Mouse (Mus musculus): ENCODE data around the gene Gale. TPM values are rescaled to one million over a fixed set of nuclear protein-coding genes. Genes with fewer than 3 reads are reported as not detected.

Gale gene
- total RNA-seq, 4 experiments from 2014 or later, result 22.3 to 28.1 (median 26.3) TPM

- DNase-seq (ENCODE audit: low spot score in 2 of 2), result no peak
Observed at GRCm38 (mm10) chr4:135943389-135943788, 20.1 kb upstream of the Gale start.

DNA sequence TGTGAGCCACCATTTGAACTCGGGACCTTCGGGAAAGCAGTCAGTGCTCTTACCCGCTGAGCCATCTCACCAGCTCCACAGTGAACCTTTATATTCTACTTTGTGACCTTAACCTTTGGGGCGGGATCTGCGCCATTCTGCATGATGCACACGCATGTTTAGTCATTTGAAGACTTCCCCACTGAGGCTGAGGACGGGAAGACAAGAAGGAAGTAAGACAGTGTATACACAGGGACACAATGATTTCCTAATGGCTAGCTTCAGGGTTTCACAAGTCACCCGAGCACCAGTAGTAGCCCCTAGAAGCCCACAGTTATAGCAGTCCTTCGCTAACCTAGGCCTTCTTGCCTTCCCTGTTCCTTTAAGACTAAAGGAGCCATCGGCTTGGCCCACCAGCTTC, 17.8 kb upstream of the Gale start:
- DNase-seq (ENCODE audit: low spot score in 2 of 2), result no peak

GRCm38 (mm10) chr4:135946278-135946658, 17.3 kb upstream of the Gale start, which contains the start of gene Hmgcl:
Hmgcl (plus strand) TSS chr4:135946448.
- DNase-seq (ENCODE audit: low spot score in 2 of 2), result peak; percentile 93

- no peak for DNase-seq (ENCODE audit: low spot score in 2 of 2)
Observed at GRCm38 (mm10) chr4:135946659-135947301, 16.7 kb upstream of the Gale start.

- no peak for DNase-seq (ENCODE audit: low spot score in 2 of 2)
Observed at GRCm38 (mm10) chr4:135948142-135948541, 15.4 kb upstream of the Gale start.

GRCm38 (mm10) chr4:135949475-135949874, 14.1 kb upstream of the Gale start:
- DNase-seq (ENCODE audit: low spot score in 2 of 2), result no peak

DNA sequence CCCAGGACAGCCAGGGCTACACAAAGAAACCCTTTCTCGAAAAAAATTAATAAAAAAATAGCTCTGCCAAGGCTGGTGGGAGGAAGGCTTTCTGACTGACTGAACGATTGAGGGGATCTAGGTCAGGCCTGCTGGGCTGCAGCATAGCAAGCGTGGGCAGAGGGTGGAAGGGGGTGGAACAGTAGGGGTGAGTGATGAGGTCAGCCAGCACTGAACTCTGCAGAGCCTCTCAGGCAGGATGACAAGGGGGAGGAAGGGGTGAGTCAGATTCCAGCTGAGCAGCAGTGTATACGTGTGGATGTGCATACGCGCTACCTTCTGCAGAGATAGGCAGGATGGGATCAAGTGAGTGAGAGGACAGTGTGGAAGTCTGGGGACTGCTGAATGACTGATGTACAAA, 13.6 kb upstream of the Gale start:
- DNase-seq (ENCODE audit: low spot score in 2 of 2), result no peak

DNA sequence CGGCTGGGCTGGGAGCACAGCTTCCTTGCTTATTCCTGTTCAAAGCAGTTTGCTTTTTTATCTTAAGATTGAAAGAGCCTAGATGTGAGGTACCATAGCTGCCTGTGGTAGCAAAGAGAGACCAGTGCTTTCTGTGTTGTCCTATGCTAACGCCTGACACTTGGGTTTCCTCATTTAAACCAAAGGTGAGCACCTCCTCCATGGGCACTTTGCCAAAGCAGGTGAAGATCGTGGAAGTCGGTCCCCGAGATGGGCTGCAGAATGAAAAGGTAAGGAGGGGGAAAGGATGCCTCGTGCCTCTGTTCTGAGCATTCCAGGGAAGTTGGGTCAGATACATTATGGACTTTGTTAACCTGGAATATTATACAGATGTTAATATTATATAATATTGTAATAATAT, 13.2 kb upstream of the Gale start:
- DNase-seq (ENCODE audit: low spot score in 2 of 2), result no peak

DNA sequence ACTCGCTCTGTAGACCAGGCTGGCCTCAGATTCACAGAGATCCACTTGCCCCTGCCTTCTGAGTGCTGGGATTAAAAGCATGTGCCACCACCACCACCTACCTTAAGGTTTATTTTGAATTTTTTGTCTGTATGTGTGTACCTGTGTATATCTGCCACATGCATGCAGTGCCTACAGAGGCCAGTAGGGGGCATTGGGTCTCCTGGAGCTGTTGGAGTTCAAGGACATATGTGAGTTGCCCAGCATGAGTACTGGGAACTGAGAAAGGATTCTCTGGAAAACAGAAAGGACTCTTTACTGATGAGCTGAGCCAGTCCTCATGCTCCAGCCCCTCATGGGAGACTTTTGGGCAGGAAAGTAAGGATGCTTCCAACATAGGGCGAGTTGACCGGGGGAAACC, 12.0 kb upstream of the Gale start:
- DNase-seq (ENCODE audit: low spot score in 2 of 2), result no peak

DNA sequence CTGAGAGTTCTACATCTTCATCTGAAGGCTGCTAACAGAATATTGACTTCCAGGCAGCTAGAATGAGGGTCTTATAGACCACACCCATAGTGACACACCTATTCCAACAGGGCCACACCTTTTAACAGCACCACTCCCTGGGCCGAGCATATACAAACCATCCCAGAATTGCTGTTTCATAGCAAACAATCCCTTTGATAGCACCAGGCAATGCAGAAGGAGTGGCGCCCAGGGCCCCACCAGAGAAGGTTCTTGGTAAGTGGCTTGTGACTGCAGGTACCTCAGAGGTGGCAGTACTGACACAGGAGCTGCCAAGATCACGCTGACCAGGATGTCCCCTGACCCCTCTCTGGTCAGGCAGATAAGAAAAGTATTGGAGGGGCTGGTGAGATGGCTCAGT, 10.3 kb upstream of the Gale start:
- no peak for DNase-seq (ENCODE audit: low spot score in 2 of 2)

DNA sequence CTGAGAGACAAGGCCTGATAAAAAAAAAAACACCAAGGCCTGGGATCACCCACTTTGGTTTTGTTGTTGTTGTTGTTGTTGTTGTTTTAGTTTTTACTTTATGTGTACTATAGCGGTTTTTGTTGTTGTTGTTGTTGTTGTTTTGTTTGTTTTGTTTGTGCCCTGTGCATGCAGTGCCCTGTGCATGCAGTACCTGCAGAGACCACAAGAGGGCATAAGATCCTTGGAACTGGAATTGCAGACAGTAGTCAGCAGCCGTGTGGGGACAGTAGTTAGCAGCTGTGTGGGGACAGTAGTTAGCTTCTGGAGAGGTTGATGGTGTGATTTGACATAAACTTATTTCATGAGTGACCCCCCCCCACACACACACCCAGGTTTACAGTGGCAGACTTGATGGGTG, 9.3 kb upstream of the Gale start:
- peak in 1 of 2 experiments; percentile 75 for DNase-seq (ENCODE audit: low spot score in 2 of 2)

DNA sequence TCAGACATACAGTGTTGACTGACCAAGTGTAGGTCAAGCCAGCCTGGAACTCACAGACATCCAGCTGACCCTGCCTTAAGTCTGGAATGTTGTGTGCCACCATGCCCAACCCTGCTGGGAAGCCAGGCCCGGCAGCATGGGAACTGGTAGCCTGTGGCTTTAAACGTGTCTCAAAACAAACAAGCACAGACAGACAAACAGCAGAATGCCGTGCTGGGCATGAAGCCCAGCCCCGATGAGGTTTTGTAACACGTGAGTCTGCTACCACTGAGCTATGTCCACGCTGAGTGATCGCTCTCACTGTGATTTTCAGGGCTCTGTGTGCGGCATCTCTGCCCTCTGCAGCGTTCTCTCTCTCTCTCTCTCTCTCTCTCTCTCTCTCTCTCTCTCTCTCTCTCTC, 7.6 kb upstream of the Gale start:
- DNase-seq (ENCODE audit: low spot score in 2 of 2), result no peak

DNA sequence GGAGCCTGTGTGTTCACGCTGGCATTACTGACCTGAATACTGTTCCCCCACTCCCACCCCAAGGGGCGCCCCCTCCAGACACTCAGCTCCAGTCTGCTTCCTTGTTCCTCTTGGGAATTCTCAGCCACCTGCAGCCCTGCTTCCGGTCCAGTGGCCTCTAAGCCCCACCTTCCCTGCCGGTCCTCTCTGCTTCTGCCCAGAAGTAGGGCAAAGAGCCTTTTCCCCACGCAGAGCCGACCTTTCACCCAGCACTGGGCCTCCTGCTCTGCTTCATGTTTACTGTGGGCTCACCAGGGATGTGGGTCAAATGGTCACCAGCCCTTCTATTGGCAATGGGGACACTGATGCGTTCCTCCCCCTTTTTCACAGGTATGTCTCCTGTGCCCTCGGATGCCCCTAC, 5.2 kb upstream of the Gale start:
- no peak for DNase-seq (ENCODE audit: low spot score in 2 of 2)

GRCm38 (mm10) chr4:135960717-135961116, 2.8 kb upstream of the Gale start:
- peak in 1 of 2 experiments; percentile 79 for DNase-seq (ENCODE audit: low spot score in 2 of 2)

- DNase-seq (ENCODE audit: low spot score in 2 of 2), result no peak
Observed at GRCm38 (mm10) chr4:135961709-135962108, 1.8 kb upstream of the Gale start.

DNA sequence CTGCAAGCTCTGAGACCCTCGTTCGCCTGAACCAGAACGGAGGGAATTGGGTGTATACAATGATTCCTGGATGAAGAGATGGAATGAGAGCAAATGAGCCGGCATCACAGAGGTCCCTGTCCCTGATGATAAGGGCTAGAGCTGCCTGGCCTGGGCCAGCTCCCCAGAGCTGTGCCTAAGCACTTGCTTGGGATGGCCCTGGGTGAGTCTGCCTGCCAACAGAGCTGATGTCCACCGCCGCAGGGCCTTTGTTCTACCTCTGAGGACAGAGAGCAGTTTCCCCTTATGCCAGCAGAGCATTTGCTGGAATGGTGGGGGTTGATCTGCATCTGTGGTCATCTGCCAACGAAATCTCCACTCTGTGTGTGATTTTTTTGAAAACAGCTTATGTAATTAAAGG, 1.3 kb upstream of the Gale start:
- DNase-seq (ENCODE audit: low spot score in 2 of 2), result no peak

DNA sequence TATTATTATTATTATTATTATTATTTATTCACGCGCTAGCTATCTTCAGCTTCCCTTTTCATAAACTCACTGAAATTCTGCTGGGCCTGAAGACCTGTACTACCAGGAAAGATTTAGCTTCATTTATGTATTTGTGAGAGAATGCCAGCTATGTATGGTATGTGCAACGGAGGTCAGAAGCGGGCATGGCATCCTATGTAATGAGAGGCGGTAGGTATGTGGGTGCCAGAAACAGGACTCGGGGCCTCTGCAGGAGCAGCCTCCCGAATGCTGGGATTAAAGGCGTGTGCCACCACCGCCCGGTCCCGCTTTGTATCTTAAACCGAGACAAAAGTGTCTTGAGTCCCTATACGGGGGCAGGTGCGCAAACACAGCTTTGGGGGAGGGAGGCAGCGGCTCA, 581 bp upstream of the Gale start:
- DNase-seq (ENCODE audit: low spot score in 2 of 2), result no peak

DNA sequence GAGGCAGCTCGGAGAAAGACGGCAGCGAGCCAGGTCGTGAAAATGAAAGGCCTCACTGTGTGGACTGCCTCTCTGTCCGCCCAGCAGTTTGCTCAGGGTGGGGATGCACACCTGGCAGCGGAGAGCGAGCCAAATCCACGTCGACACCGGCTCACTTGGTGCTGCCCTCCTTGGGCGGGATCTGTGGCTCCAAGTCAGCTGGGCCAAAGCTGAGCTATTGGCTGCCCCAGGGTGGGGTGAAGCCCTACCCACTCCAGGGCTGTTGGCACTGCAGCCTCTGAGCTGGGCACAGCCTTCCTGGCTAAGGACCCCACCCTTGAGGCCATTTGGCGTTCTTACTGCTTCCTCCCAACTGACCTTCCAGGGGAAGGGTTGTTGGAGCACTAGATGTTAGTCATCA, 899 bp downstream of the Gale start:
- no peak for DNase-seq (ENCODE audit: low spot score in 2 of 2)

DNA sequence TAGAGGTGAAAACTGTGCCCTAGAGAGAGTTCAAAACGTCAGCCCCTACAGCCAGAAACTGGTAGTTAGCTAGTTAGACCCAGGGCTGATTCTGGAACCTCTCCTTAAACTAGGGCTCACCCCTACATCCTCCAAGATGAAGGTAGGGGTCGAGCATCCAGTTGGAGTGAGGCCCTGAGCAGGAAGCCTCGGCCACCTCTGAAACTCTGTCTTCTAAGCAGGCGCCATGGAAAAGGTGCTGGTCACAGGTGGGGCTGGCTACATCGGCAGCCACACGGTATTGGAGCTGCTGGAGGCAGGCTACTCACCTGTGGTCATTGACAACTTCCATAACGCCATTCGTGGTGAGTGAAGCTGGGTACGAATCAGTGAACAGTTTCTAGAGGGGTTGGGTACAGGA, 1.6 kb downstream of the Gale start:
- DNase-seq (ENCODE audit: low spot score in 2 of 2), result no peak

DNA sequence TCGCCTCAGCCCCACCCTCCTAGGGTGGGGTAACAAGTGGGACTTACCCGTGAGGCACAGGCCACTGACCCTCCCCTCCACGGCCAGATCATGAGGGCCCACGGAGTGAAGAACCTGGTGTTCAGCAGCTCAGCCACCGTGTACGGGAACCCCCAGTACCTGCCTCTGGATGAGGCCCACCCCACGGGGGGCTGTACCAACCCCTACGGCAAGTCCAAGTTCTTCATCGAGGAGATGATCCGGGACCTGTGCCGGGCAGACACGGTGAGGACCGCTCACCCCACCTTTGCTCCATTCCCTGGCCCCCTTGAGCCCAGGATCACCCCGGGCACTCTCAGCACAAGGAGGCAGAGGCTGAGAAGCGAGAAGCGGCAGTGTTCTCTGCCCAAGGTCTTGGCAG, 2.8 kb downstream of the Gale start:
- DNase-seq (ENCODE audit: low spot score in 2 of 2), result no peak

- no peak for DNase-seq (ENCODE audit: low spot score in 2 of 2)
Observed at GRCm38 (mm10) chr4:135967086-135967760, 3.7 kb downstream of the Gale start.

- DNase-seq (ENCODE audit: low spot score in 2 of 2), result no peak
Observed at GRCm38 (mm10) chr4:135968271-135968869, 4.8 kb downstream of the Gale start.

All from layer of hippocampus, adult 8-10 months (tissue).